Mouse (Mus musculus) heart, postnatal 0 days (tissue): ENCODE data around the gene Wdr1.

Experiments used
- CTCF ChIP-seq: IDR thresholded peaks from 2 replicates; pipeline ENCODE4 v1.5.1; 2016; ENCODE audit warnings: antibody characterized with exemption, control low read depth, low read depth
- EP300 ChIP-seq: IDR thresholded peaks from 2 replicates; pipeline ENCODE4 v1.6.1; 2016; ENCODE audit warnings: antibody characterized with exemption, low read depth

DNA sequence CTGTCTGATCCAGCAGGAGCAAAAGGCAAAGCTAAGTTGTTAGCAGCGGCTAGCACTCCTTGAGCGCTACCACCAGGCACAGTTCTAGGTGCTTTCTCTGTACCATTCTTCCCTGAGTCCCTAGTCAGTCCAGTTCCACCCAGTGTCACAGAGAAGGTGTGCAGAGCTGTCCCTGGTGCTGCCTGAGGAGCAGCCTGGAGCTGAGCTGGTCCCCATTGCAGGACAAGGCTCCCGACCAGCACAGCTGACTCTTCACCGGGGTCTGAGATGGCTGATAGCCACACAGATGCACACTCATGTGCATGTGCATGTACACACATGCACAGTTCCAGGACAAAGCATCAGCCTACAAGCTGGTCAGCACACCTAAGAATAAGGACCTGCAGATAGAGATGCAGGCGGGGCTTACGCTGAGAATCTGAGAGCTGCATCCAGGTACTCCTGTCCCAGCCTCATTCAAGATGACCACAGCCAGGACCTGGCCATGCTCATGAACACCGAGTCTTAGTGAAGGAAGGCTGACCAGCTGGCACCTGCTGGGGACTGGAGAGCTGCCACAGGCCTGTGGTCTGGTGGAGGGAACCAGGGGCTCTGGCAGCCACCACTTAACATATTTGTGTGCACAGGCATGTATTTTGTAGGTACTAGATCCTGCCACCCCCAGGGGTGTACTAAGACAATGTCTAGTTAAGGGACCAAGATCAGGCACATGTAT, 85.1 kb downstream of the Wdr1 start:
- TF ChIP-seq EP300: no peak
- TF ChIP-seq CTCF: no peak
